Mouse (Mus musculus): ENCODE measurements at regions not wholly inside any gene's neighbourhood (a gene's known extent, or its start where the extent isn't known, plus 50 kb on each side); places are given as distances from the start of the nearest gene placed in this dataset.

DNA sequence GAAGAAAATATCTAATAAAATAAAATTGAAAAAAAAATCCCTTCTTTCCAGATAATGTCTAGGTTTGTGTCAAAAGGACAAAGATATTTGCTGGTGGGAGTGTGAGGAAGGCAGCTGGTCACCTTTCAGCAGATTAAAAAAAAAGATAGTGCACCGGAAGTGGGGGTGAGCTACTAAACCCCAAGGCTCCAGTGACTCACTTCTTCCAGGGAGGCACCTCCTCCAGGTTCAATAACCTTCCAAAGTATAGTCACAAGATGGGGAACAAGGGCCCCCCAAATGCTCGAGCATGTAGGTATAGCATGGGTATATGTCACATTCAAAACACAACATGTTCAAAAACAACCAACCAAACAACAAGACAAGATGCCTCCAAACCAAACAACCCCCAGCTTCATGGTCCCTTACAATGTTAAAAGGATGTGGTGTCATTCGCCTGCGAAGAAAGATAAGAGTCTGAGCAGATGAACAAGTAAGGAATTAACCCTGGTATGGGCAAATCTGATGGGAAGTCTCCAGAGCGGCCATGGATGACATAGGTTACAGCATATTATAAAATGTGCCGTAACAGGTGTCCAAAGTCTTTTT is 84.6 kb downstream of the Kcnrg start:
- ATAC-seq (replicated peaks; ENCODE audit: low read depth, poor library complexity, severe bottlenecking) = peak; percentile 37; the same call in 1 of the 2 replicates

- ATAC-seq (replicated peaks; ENCODE audit: low read depth, poor library complexity, severe bottlenecking) = no peak
Measured at GRCm38 (mm10) chr14:61694796-61695195, 87.5 kb downstream of the Kcnrg start.

DNA sequence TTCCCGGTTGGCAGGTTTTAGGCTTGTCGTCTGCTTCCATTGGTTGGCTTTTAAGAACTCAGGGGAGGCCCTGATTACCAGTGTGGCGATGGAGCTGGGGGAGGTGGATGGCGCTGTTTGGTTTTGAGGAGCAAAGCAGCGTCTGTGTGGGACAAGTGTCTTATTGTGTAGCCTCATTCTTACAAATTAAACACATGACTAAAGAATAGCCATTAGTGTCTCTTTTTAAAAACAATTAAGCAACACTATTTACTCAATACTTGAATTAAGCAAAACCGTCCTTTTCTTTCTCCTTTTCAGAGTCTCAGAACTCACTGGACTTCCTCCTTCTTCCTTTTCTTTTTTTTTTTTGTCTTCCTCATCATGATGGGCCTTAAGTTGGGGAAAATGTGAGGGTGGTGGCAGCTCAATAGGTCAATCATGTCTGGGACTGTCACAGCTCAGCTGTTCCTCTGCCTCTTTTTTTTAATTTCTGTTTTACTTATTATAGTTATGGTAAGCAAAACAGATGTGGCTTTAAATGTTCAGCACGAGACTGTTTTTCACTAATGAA is 89.1 kb downstream of the Kcnrg start:
- 0 out of 2 replicates have a peak, but pooled peaks have one; percentile 20 for ATAC-seq (replicated peaks; ENCODE audit: low read depth, poor library complexity, severe bottlenecking)

DNA sequence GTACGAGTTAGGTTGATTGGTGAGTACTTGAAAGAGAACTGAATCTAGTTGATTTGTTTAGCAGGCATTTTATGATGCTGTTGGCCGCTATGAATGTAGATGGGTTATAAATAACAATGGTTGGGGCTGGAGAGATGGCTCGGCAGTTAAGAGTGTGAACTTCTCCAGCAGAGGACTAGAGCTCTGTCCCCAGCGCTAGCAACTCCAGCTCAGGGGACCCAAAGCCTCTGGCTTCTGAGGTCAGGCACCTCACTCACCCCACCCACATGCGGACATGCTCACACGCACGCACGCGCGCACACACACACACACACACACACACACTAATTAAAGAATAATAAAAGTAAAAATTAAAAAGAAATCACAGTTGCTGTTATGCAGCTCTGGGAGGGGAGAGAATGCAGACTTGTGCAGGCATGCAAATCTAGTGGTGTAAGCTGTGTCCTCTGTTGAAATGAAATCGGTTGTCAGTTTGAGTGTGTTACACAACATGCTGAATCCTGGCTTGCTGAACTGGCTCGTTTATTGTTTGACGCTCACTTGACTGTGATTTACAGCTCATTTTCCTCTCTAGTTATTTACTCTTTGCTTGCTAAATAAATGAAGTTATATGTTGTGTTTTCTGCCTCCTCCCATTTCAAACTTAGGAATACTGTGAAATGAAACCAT is 89.8 kb downstream of the Kcnrg start:
- no peak for ATAC-seq (replicated peaks; ENCODE audit: low read depth, poor library complexity, severe bottlenecking)

DNA sequence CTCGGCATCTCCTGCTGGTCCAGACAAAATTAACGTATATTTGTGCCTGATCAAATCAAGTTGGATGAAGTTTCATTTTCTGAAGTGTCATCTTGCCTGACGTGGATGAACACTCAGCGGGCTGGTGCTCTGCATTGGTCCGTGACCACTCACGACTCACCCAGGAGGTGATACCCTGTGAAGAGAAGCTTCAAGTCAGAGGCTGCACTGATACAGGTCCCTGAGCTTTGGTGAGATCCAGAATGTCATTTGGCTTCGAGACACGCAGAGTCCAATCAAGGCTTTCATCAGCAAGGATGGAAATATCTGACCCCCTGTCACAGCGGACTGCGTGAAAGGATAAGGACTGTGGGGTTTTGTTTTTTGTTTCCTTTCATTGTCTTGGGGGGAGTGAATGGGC is 90.4 kb downstream of the Kcnrg start:
- ATAC-seq (replicated peaks; ENCODE audit: low read depth, poor library complexity, severe bottlenecking) = no peak

DNA sequence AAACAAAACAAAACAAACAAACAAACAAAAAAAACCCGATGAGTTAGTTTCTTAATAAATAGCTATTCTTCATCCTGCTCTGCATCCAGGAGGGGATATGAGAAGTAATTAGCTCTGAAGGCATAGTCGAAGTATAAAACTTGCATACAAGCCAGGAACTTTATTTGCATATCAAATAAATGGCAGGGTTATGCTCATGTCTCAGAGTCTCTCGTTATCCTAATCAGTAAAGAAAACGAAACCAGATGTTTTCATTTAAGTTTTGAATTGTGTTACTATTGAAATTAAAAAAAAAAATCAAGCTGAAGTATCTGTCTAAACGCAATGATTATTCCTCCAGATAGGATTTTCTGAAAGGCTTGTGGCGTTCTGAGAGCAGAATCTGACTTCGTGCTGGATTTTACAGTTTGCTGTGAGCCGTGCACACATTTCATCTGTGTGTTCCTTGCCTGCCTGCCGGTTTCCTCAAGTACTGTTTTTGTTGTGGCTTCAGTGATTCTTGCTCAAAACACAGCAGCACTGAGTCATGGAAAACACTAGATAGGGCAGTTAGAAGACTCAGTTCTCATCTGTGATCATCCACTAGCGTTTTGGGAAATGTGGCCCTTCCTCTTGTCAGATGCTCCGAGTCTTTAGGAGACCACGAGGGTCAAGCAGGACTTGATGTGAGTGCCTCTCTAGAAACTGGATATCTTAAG is 91.2 kb downstream of the Kcnrg start:
- no peak for ATAC-seq (replicated peaks; ENCODE audit: low read depth, poor library complexity, severe bottlenecking)

DNA sequence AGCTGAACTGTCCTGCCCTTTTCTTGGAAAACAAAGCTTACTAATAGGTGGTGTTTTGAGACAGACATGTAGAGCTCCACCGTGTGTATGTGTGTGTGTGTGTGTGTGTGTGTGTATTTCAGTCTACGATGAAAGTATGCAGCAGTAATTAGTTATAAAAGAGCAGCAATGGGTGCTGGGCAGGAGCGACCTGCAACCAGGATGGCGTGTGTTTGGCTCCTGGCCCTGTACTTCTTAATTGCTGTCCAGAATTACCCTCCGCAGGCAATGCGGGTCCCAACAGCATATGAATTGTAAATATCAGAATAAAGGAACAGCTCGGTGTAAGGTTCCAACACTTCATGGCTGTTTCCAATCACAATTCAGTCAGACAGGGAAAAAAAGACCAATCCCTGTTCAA is 92.4 kb downstream of the Kcnrg start:
- ATAC-seq (replicated peaks; ENCODE audit: low read depth, poor library complexity, severe bottlenecking) = no peak

DNA sequence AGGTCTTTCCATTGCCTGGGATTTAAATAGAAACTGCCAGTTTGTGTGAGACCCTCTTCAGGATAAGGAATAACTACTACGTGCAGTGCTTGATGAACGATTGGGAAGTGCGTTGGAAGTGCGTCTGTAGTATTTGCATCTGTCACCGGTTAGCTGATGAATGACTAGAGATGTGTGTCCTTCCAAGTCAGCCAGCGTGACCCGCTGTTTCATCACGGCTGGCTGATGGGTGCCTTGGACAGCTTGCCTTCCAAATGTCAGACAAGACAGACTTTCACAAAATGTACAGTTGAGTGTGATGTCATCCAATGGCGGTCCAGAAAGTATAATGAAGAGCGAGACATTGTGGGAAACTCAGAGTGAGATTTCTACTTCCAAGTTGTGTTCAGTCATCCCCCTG is 93.9 kb downstream of the Kcnrg start:
- no peak for ATAC-seq (replicated peaks; ENCODE audit: low read depth, poor library complexity, severe bottlenecking)

- ATAC-seq (replicated peaks; ENCODE audit: low read depth, poor library complexity, severe bottlenecking) = no peak
Measured at GRCm38 (mm10) chr14:61703916-61704315, 96.7 kb downstream of the Kcnrg start.

GRCm38 (mm10) chr14:61706984-61707383 is 99.7 kb downstream of the Kcnrg start:
- ATAC-seq (replicated peaks; ENCODE audit: low read depth, poor library complexity, severe bottlenecking) = no peak

GRCm38 (mm10) chr14:61708331-61708730 is 101.1 kb downstream of the Kcnrg start:
- ATAC-seq (replicated peaks; ENCODE audit: low read depth, poor library complexity, severe bottlenecking) = no peak

DNA sequence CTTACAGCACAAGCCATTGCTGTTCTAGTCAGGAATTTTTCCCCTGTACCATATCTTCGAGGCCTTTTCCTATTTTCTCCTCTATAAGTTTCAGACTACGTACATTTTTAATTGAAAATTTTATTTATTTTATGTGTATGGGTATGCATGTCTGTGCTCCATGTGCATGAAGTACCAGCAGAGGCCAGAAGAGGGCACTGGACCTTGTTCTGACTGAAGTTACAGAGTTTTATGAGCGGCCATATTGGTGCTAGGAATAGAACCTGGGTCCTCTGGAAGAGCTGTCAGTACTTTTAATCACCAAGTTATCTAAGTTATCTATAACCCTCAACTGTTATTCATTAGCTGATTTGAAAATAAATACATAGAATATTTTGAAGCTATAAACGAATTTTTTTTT is 108.5 kb downstream of the Kcnrg start:
- no peak for ATAC-seq (replicated peaks; ENCODE audit: low read depth, poor library complexity, severe bottlenecking)

DNA sequence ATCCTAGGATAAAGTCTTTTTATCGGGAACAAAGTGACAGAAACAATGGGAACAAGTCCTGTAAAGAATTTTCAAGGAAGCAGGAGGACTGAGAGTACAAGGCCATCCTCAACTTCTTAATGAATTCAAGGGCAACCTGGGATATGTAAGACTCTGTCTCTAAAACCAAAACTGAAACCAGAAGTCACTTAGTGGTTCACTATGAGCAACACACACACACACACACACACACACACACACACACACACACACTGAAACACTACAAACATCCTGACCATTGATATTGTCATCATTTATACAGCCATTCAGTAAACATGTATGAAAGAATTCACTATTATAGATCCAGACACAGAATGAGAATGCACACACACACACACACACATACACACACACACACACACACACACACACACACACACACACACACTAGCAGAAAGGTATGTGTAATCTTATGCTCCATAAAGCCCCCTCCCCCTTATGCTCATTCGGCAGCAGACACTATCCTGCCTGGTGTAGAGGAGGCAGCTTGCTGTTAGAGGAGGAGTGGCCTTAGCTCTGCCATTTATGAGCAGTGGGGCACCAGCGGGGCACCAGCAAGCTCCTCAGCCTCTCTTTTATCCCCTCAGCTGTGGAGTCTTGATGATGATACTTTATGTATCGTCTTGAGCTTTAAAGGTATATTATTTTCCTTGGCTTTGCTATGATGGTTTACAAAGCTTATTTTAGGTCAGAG is 111.3 kb downstream of the Kcnrg start:
- no peak for ATAC-seq (replicated peaks; ENCODE audit: low read depth, poor library complexity, severe bottlenecking)

GRCm38 (mm10) chr14:61721302-61721701 is 114.0 kb downstream of the Kcnrg start:
- ATAC-seq (replicated peaks; ENCODE audit: low read depth, poor library complexity, severe bottlenecking) = no peak

GRCm38 (mm10) chr14:61724942-61725341 is 117.7 kb downstream of the Kcnrg start:
- peak; percentile 45; the same call in 1 of the 2 replicates for ATAC-seq (replicated peaks; ENCODE audit: low read depth, poor library complexity, severe bottlenecking)

DNA sequence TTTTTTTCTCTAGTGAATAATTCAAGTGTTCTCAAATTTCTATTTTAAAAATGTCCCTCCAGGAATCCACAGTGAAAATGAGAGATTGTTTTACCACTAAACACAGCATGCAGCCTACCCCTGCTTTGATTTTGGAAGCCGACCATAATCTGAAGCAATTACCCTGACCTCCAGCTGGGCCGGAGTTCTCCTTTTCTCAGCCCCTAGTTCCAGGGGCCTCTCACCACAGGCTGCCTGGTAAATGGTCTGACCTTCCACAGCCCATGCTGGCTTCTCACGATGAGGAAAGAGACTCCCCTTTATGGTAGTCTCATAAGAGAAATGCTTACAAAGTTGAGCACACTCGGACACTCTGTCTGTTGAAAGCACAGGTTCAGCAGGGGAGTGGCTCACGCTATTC is 121.3 kb downstream of the Kcnrg start:
- peak; percentile 69; the same call in 1 of the 2 replicates for ATAC-seq (replicated peaks; ENCODE audit: low read depth, poor library complexity, severe bottlenecking)

- ATAC-seq (replicated peaks; ENCODE audit: low read depth, poor library complexity, severe bottlenecking) = no peak
Measured at GRCm38 (mm10) chr14:61735541-61735940, 128.3 kb downstream of the Kcnrg start.

GRCm38 (mm10) chr14:61736384-61737322 is 129.4 kb downstream of the Kcnrg start:
- ATAC-seq (replicated peaks; ENCODE audit: low read depth, poor library complexity, severe bottlenecking) = 0 out of 2 replicates have a peak, but pooled peaks have one; percentile 56

DNA sequence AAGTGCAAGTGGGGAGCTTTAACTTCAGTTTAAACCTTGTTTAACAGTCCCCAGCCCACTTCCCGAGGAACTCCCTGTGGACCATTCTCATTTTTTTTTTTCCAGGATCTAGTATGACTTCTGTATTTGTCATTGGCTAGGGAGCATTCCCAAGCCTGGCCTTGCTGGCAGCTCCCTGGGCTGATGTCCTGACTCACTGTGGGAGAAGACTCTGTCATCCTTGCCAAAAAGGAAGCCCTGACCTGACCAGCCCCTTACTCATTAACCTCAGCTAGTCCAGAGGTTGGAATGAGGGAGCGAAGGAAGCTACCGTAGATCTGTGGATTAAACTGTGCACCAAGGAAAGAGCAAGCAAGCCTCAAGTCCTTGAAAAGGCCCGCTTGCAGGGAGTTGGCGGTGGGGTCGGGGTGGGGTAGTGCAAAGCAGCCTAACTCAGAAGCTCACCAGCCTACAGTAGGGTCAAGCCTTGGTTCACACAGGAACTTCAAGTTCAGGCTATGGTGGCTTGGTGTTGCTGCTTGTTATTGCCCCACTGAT is 130.3 kb downstream of the Kcnrg start:
- no peak for ATAC-seq (replicated peaks; ENCODE audit: low read depth, poor library complexity, severe bottlenecking)
